Mouse (Mus musculus) heart, embryonic 16.5 days (tissue): ENCODE measurements around the gene Srbd1. TPM values are rescaled to one million over a fixed set of nuclear protein-coding genes. Genes with fewer than 3 reads are reported as not detected.

Experiments
- ATAC-seq: fragments of 200-750 bp; cut with Nextera tagmentation; replicated peaks from 2 replicates; pipeline ENCODE4 v1.8.0; 2017; ENCODE audit warnings: moderate number of reproducible peaks; ENCODE audit not compliant: insufficient read depth, low FRiP score; ENCODE audit errors: extremely low read depth
- H3K27ac ChIP-seq: fragments of 300-500 bp; sonication (generic); 2 replicates; pipeline ENCODE4 v1.5.1; 2014; ENCODE audit warnings: mild to moderate bottlenecking, low read length, control low read depth, moderate library complexity
- H3K27me3 ChIP-seq: fragments of 300-500 bp; sonication (generic); 2 replicates; pipeline ENCODE4 v1.6.1; 2014; ENCODE audit warnings: low read length, mixed read lengths; ENCODE audit not compliant: control insufficient read depth, insufficient read depth
- H3K36me3 ChIP-seq: fragments of 300-500 bp; sonication (generic); 2 replicates; pipeline ENCODE4 v1.6.1; 2014; ENCODE audit not compliant: control insufficient read depth, insufficient read depth
- H3K4me1 ChIP-seq: fragments of 300-500 bp; sonication (generic); 2 replicates; pipeline ENCODE4 v1.6.1; 2014; ENCODE audit warnings: low read length, mixed read lengths; ENCODE audit not compliant: control insufficient read depth, insufficient read depth
- H3K4me2 ChIP-seq: fragments of 300-500 bp; sonication (generic); 2 replicates; pipeline ENCODE4 v1.6.1; 2014; ENCODE audit warnings: low read depth, mild to moderate bottlenecking, control low read depth, low read length
- H3K4me3 ChIP-seq: fragments of 300-500 bp; sonication (generic); 2 replicates; pipeline ENCODE4 v1.5.1; 2014; ENCODE audit warnings: mild to moderate bottlenecking, control low read depth, low read length
- H3K9ac ChIP-seq: fragments of 300-500 bp; sonication (generic); 2 replicates; pipeline ENCODE4 v1.6.1; 2014; ENCODE audit warnings: low read length, control low read depth
- H3K9me3 ChIP-seq: fragments of 300-500 bp; sonication (generic); replicated peaks from 2 replicates; pipeline ENCODE4 v1.6.1; 2016; ENCODE audit warnings: low read length; ENCODE audit not compliant: control insufficient read depth
- WGBS: fragments of 180-500 bp; shearing (Covaris S2); extraction: QIAGEN DNeasy Blood & Tissue Kit; methylation state at CpG from one replicate; pipeline ENCODE4 v1.1.7; 2014; 5-methylcytosine and 5-hydroxymethylcytosine counted together
- polyA plus RNA-seq: library from polyadenylated mRNA; unstranded; fragments of >200 nt; fragmentation: Nextera tagmentation; extraction: Ambion mirVana; gene quantifications from 2 replicates; pipeline ENCODE4 v1.2.1, GENCODE M21; 2015

Gene Srbd1
- polyA plus RNA-seq, 1 experiment from 2014 or later = 11.5 TPM

DNA sequence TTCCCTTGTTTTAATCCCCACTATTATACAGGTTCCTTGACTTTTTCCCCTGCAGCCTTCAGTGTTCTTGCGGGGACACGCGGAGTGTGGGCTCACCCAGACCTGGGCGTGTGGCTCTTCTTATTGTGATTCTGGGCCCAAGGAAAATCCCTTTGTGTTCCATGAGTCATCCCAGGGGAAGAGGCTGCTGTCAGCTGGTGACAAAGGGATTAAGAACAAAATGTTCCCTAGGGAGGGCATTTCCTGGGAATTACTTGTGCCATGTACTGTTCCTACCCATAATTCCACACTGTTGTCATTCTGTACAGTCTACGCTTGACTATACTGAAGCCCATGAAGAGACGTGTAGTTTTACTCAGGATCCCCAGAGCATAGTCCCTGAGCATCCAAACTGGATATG is 12.0 kb upstream of the Srbd1 start:
- Histone ChIP-seq H3K36me3 (no peaks in the 10 kb centered on the region), H3K9me3 (0 out of 2 replicates have a peak, but pooled peaks cover 2% of the 10 kb centered on the region), H3K9ac (no peak overlapping the region), H3K27me3 (no peaks in the 10 kb centered on the region), H3K4me1 (no peaks in the 10 kb centered on the region), H3K27ac (no peak overlapping the region), H3K4me3 (no peak overlapping the region), H3K4me2 (no peak overlapping the region)
- ATAC-seq = no peak
- 76% methylated on average over 6 of the region's 6 CpGs for WGBS

GRCm38 (mm10) chr17:86150867-86151348 is 5.9 kb upstream of the Srbd1 start:
- Histone ChIP-seq H3K27me3 (no peaks in the 10 kb centered on the region), H3K9ac (no peak overlapping the region), H3K9me3 (0 out of 2 replicates have a peak, but pooled peaks cover 2% of the 10 kb centered on the region), H3K4me3 (no peak overlapping the region), H3K4me1 (peaks cover 2% of the 10 kb centered on the region; the same call in 1 of the 2 replicates), H3K36me3 (no peaks in the 10 kb centered on the region), H3K27ac (no peak overlapping the region), H3K4me2 (peak overlapping the region; percentile 32)
- 10% methylated on average over 5 of the region's 5 CpGs for WGBS
- ATAC-seq = peak; percentile 96

GRCm38 (mm10) chr17:86149726-86150125 is 4.8 kb upstream of the Srbd1 start:
- Histone ChIP-seq H3K4me1 (peaks cover 7% of the 10 kb centered on the region; the same call in 1 of the 2 replicates), H3K27me3 (no peaks in the 10 kb centered on the region), H3K9ac (no peak overlapping the region), H3K4me3 (no peak overlapping the region), H3K36me3 (no peaks in the 10 kb centered on the region), H3K9me3 (0 out of 2 replicates have a peak, but pooled peaks cover 2% of the 10 kb centered on the region), H3K27ac (no peak overlapping the region), H3K4me2 (no peak overlapping the region)
- no peak for ATAC-seq
- whole genome bisulfite sequencing = 95% methylated on average over 1 of the region's 1 CpGs

- no peaks in the 10 kb centered on the region for H3K27me3 ChIP-seq
- no peaks in the 10 kb centered on the region for H3K9me3 ChIP-seq
- no peaks in the 10 kb centered on the region for H3K36me3 ChIP-seq
- H3K4me2 ChIP-seq = peak overlapping the region; percentile 99
- H3K4me3 ChIP-seq = peak overlapping the region; percentile 77
- peak; percentile 72 for ATAC-seq
- H3K27ac ChIP-seq = peak overlapping the region; percentile 24
- WGBS = under 1% methylated on average over 33 of the region's 33 CpGs
- H3K9ac ChIP-seq = peak overlapping the region; percentile 86
- peaks cover 14% of the 10 kb centered on the region for H3K4me1 ChIP-seq
Measured at GRCm38 (mm10) chr17:86144537-86145078, 367 bp downstream of the Srbd1 start.

- Histone ChIP-seq H3K9ac (no peak overlapping the region), H3K4me3 (no peak overlapping the region), H3K4me2 (no peak overlapping the region), H3K27ac (no peak overlapping the region), H3K36me3 (peaks cover 25% of the 10 kb centered on the region), H3K27me3 (no peaks in the 10 kb centered on the region), H3K4me1 (no peaks in the 10 kb centered on the region), H3K9me3 (no peaks in the 10 kb centered on the region)
- ATAC-seq = no peak
- WGBS = 76% methylated on average over 10 of the region's 10 CpGs
Measured at GRCm38 (mm10) chr17:86135835-86136234, 9.1 kb downstream of the Srbd1 start.

- no peak overlapping the region for H3K4me2 ChIP-seq
- H3K27ac ChIP-seq = no peak overlapping the region
- no peak overlapping the region for H3K4me3 ChIP-seq
- 70% methylated on average over 6 of the region's 6 CpGs for WGBS
- H3K27me3 ChIP-seq = no peaks in the 10 kb centered on the region
- H3K4me1 ChIP-seq = no peaks in the 10 kb centered on the region
- no peak overlapping the region for H3K9ac ChIP-seq
- H3K36me3 ChIP-seq = peaks cover 27% of the 10 kb centered on the region
- no peaks in the 10 kb centered on the region for H3K9me3 ChIP-seq
- no peak for ATAC-seq
Measured at GRCm38 (mm10) chr17:86134461-86134860, 10.5 kb downstream of the Srbd1 start.

- H3K4me3 ChIP-seq = no peak overlapping the region
- H3K4me2 ChIP-seq = no peak overlapping the region
- H3K4me1 ChIP-seq = no peaks in the 10 kb centered on the region
- H3K27ac ChIP-seq = no peak overlapping the region
- no peaks in the 10 kb centered on the region for H3K9me3 ChIP-seq
- H3K36me3 ChIP-seq = peaks cover 15% of the 10 kb centered on the region
- no peaks in the 10 kb centered on the region for H3K27me3 ChIP-seq
- no peak overlapping the region for H3K9ac ChIP-seq
- 68% methylated on average over 5 of the region's 5 CpGs for WGBS
- ATAC-seq = no peak
Measured at GRCm38 (mm10) chr17:86132534-86132933, 12.4 kb downstream of the Srbd1 start.

- Histone ChIP-seq H3K27me3 (no peaks in the 10 kb centered on the region), H3K4me3 (no peak overlapping the region), H3K36me3 (peaks cover 12% of the 10 kb centered on the region), H3K4me1 (no peaks in the 10 kb centered on the region), H3K4me2 (no peak overlapping the region), H3K9me3 (no peaks in the 10 kb centered on the region), H3K27ac (no peak overlapping the region), H3K9ac (no peak overlapping the region)
- 82% methylated on average over 5 of the region's 5 CpGs for WGBS
- no peak for ATAC-seq
Measured at GRCm38 (mm10) chr17:86128198-86128597, 16.8 kb downstream of the Srbd1 start.

- H3K4me3 ChIP-seq = no peak overlapping the region
- H3K4me2 ChIP-seq = no peak overlapping the region
- ATAC-seq = no peak
- H3K9ac ChIP-seq = no peak overlapping the region
- H3K4me1 ChIP-seq = no peaks in the 10 kb centered on the region
- WGBS = 54% methylated on average over 5 of the region's 5 CpGs
- no peaks in the 10 kb centered on the region for H3K27me3 ChIP-seq
- no peaks in the 10 kb centered on the region for H3K9me3 ChIP-seq
- H3K36me3 ChIP-seq = peaks cover 17% of the 10 kb centered on the region
- no peak overlapping the region for H3K27ac ChIP-seq
Measured at GRCm38 (mm10) chr17:86125908-86126307, 19.1 kb downstream of the Srbd1 start.
